Comparison of ENCODE assay signal across 7 mouse cellular contexts in the genomic region with DNA sequence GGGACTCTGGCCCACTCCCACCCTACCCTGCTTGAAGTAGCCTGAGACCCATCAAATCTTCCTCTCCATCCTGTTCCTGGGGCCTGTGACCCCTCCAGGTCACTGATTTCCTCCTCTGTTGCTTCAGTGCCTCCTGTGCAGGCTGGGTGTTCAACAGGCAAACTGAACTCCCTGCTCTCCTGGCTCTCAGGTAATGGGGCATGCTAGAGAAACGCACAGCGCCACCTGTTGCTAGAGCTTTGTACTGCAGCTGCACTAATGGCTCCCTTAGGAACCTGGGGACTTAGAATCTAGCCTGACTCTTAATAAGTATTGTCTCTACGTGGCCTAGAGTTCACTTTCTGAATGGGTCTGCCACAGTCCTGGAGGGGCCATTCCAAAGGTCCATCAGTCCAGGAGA. TPM values are rescaled to one million over a fixed set of nuclear protein-coding genes. Genes with fewer than 3 reads are reported as not detected.
DNase-seq lines count a peak whose midpoint lies in the region; ATAC-seq and TF ChIP-seq lines count a peak whose summit lies in the region.

No protein-coding gene starts in this region.

- 0 out of 2 replicates have a peak, but pooled peaks have one; percentile 9 for ATAC-seq in embryonic facial prominence, embryonic 11.5 days (replicated peaks; ENCODE audit: insufficient number of reproducible peaks, low FRiP score, low TSS enrichment, low read depth)

- peak; percentile 86 for DNase-seq in ES-CJ7 (ENCODE audit: low read depth, low spot score)
- peak; percentile 75 for DNase-seq in adrenal gland, postnatal 25 days
- DNase-seq in embryonic facial prominence, embryonic 11.5 days (ENCODE audit: low spot score), result peak; percentile 85
- DNase-seq in heart, postnatal 36 days, result peak; percentile 78 to 89
- peak; percentile 52 to 77 for DNase-seq in layer of hippocampus, adult 2 months (ENCODE audit: low spot score in 2 of 2)
- peak; percentile 87 for DNase-seq in lung, postnatal 36 days
- peak; percentile 85 for DNase-seq in right cerebral cortex, postnatal 4 days

- no peak overlapping the region for H3K4me3 ChIP-seq in embryonic facial prominence, embryonic 11.5 days (ENCODE audit: low read depth, low read length)
- H3K4me3 ChIP-seq in layer of hippocampus, adult 2 months, result no peak overlapping the region

- H3K4me1 ChIP-seq in embryonic facial prominence, embryonic 11.5 days (ENCODE audit: control insufficient read depth, insufficient read depth, low read length), result no peaks in the 10 kb centered on the region

- no peaks in the 10 kb centered on the region; the same call in 1 of the 2 replicates for H3K36me3 ChIP-seq in embryonic facial prominence, embryonic 11.5 days (replicated peaks; ENCODE audit: control insufficient read depth, insufficient read depth, low read depth, low read length)

- no peak overlapping the region for H3K27ac ChIP-seq in embryonic facial prominence, embryonic 11.5 days (replicated peaks; ENCODE audit: low read depth, low read length)
- no peak overlapping the region for H3K27ac ChIP-seq in layer of hippocampus, adult 2 months

- no peak overlapping the region for H3K4me2 ChIP-seq in embryonic facial prominence, embryonic 11.5 days (ENCODE audit: low read depth, low read length)

- WGBS in embryonic facial prominence, embryonic 11.5 days, result 1% methylated on average over 3 of the region's 3 CpGs

- intact Hi-C loops in heart, postnatal 36 days (cut with DNase I), result no loop called here

- no peaks in the 10 kb centered on the region for H3K9me3 ChIP-seq in embryonic facial prominence, embryonic 11.5 days (replicated peaks; ENCODE audit: control insufficient read depth, low read length)

- no peak overlapping the region for H3K9ac ChIP-seq in embryonic facial prominence, embryonic 11.5 days (replicated peaks; ENCODE audit: low read length)

- no peaks in the 10 kb centered on the region for H3K27me3 ChIP-seq in embryonic facial prominence, embryonic 11.5 days (ENCODE audit: control insufficient read depth, insufficient read depth, low read length)

- TF ChIP-seq CTCF in layer of hippocampus, adult 2 months (conservative IDR thresholded peaks at IDR 0.05), result peak; percentile 97

RNA-seq across cellular contexts. Expression of a gene that starts 10.4 kb away (rescaled TPM):
- 36.7 and 53.2 TPM in 2 replicates for total RNA-seq in adrenal gland, postnatal 25 days (2021)
- polyA plus RNA-seq in embryonic facial prominence, embryonic 11.5 days (2014; fragmentation: Nextera tagmentation; extraction: Ambion mirVana), result 3.5 and 5.4 TPM in 2 replicates
- 10 to 100 TPM; 16.0 to 19.2 TPM for total RNA-seq in heart, postnatal 36 days (2021)
- total RNA-seq in layer of hippocampus, adult 2 months (2021), result 10 to 100 TPM; 33.1 to 38.1 TPM

RNA-seq across cellular contexts. Expression of a gene that starts 29.8 kb away (rescaled TPM):
- 4.8 and 5.2 TPM in 2 replicates for total RNA-seq in adrenal gland, postnatal 25 days (2021)
- polyA plus RNA-seq in embryonic facial prominence, embryonic 11.5 days (2014; fragmentation: Nextera tagmentation; extraction: Ambion mirVana), result 12.0 and 12.8 TPM in 2 replicates
- total RNA-seq in heart, postnatal 36 days (2021), result 1 to 10 TPM; 3.8 to 4.5 TPM
- 10 to 100 TPM; 16.9 to 17.2 TPM for total RNA-seq in layer of hippocampus, adult 2 months (2021)

RNA-seq across cellular contexts. Expression of a gene that starts 35.4 kb away (rescaled TPM):
- total RNA-seq in adrenal gland, postnatal 25 days (2021), result 14.5 and 15.4 TPM in 2 replicates
- polyA plus RNA-seq in embryonic facial prominence, embryonic 11.5 days (2014; fragmentation: Nextera tagmentation; extraction: Ambion mirVana), result 4.6 and 6.0 TPM in 2 replicates
- 100 to 1,000 TPM; 203 to 373 TPM for total RNA-seq in heart, postnatal 36 days (2021)
- 10 to 100 TPM in 1 of 2 experiments, 1 to 10 TPM in 1; 6.8 to 10.3 TPM for total RNA-seq in layer of hippocampus, adult 2 months (2021)

RNA-seq across cellular contexts. Expression of a gene that starts 38.0 kb away (rescaled TPM):
- total RNA-seq in adrenal gland, postnatal 25 days (2021), result not detected in 2 replicates
- polyA plus RNA-seq in embryonic facial prominence, embryonic 11.5 days (2014; fragmentation: Nextera tagmentation; extraction: Ambion mirVana), result not detected in 2 replicates
- total RNA-seq in heart, postnatal 36 days (2021), result 100 to 1,000 TPM in 1 of 2 experiments, 10 to 100 TPM in 1; 93.9 to 209 TPM
- total RNA-seq in layer of hippocampus, adult 2 months (2021), result not detected

RNA-seq across cellular contexts. Expression of a gene that starts 46.0 kb away (rescaled TPM):
- total RNA-seq in adrenal gland, postnatal 25 days (2021), result 16.5 and 19.7 TPM in 2 replicates
- 11.9 and 14.4 TPM in 2 replicates for polyA plus RNA-seq in embryonic facial prominence, embryonic 11.5 days (2014; fragmentation: Nextera tagmentation; extraction: Ambion mirVana)
- 1 to 10 TPM; 7.3 to 7.8 TPM for total RNA-seq in heart, postnatal 36 days (2021)
- total RNA-seq in layer of hippocampus, adult 2 months (2021), result 10 to 100 TPM; 13.4 to 13.7 TPM

Comparison
In these comparisons a context has a peak if more than half of its experiments do, and no peak if none do; other contexts are left out.
1. RNA of a gene that starts 35.4 kb away (total RNA-seq): 203 to 373 TPM in heart, postnatal 36 days; 14.5 to 15.4 TPM in adrenal gland, postnatal 25 days and 6.8 to 10.3 TPM in layer of hippocampus, adult 2 months; every median in the first group is over 10 times any median in the second.
2. Peak in every context shown above with its lines, with median percentiles within 50 percentile points of each other: DNase-seq.